Mouse (Mus musculus): ENCODE measurements around the gene Abca1. TPM values are rescaled to one million over a fixed set of nuclear protein-coding genes. Genes with fewer than 3 reads are reported as not detected.

The Abca1 gene
- 3.3 and 3.4 TPM in 2 replicates for polyA plus RNA-seq (2015; fragmentation: Nextera tagmentation; extraction: Ambion mirVana)

- Histone ChIP-seq H3K36me3 (no peaks in the 10 kb centered on the region), H3K27ac (no peak within 1 kb of the TSS), H3K9me3 (no peaks in the 10 kb centered on the region), H3K4me2 (replicated peaks) (peak within 1 kb of the TSS; percentile 82), H3K27me3 (replicated peaks) (no peaks in the 10 kb centered on the region), H3K9ac (peak within 1 kb of the TSS; percentile 46), H3K4me1 (replicated peaks) (peaks cover 7% of the 10 kb centered on the region), H3K4me3 (replicated peaks) (peak within 1 kb of the TSS; percentile 49)
- WGBS, result under 1% methylated on average over 37 of the region's 37 CpGs
- ATAC-seq, result peak; percentile 97
Observed at GRCm38 (mm10) chr4:53159767-53160166, at the start of gene Abca1. TSS of gene Abca1 (minus strand) at chr4:53159895.

GRCm38 (mm10) chr4:53204482-53204881, 44.8 kb upstream of the Abca1 start:
- Histone ChIP-seq H3K4me1 (replicated peaks) (no peaks in the 10 kb centered on the region), H3K4me3 (replicated peaks) (no peak overlapping the region), H3K27ac (no peak overlapping the region), H3K9me3 (no peaks in the 10 kb centered on the region), H3K9ac (no peak overlapping the region), H3K4me2 (replicated peaks) (no peak overlapping the region), H3K27me3 (replicated peaks) (no peaks in the 10 kb centered on the region), H3K36me3 (no peaks in the 10 kb centered on the region)
- WGBS, result 61% methylated on average over 7 of the region's 7 CpGs
- ATAC-seq, result no peak

DNA sequence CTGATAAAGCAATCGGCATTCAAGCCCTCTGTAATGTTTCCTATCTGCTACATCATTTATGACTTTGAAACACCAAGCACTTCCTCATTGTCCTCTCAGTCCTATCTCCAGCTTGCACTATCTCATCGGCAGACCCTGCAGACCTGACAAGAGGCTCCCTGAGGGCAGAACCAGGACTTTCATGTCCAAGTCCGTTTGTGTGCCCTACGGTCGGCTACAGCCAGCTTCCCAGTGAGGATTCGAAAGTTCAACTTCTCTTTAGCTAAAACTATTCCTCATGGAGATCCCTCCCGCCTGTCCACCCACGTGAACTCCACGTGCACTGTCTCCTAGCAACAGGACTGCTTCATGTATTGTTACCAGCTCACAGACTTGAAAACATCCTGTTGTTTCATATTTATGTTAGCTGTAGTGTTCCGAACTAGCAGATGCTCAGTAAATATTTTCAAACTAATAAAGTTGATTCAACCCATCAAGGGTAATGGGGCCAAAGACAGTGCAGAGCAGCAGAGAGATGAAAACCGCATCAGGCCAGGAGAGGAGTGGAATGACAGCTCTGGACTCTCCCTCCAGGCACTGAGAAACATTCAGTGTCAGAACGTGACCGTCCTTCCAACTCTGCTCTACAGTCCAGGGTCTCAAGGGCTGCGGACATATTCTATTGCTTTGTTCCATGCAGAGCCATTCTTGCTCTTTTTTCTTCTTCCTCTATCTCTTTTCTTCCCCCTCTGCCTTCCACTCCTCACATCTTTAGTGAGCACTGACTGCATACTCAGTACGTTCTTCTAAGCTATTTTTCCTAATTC, 44.1 kb upstream of the Abca1 start:
- Histone ChIP-seq H3K4me3 (replicated peaks) (no peak overlapping the region), H3K4me1 (replicated peaks) (no peaks in the 10 kb centered on the region), H3K9ac (no peak overlapping the region), H3K4me2 (replicated peaks) (no peak overlapping the region), H3K27me3 (replicated peaks) (no peaks in the 10 kb centered on the region), H3K9me3 (no peaks in the 10 kb centered on the region), H3K36me3 (no peaks in the 10 kb centered on the region), H3K27ac (no peak overlapping the region)
- 64% methylated on average over 15 of the region's 15 CpGs for WGBS
- peak; percentile 83 for ATAC-seq

- H3K9me3 ChIP-seq, result no peaks in the 10 kb centered on the region
- no peak overlapping the region for H3K4me2 ChIP-seq (replicated peaks)
- no peaks in the 10 kb centered on the region for H3K27me3 ChIP-seq (replicated peaks)
- H3K27ac ChIP-seq, result no peak overlapping the region
- no peak overlapping the region for H3K9ac ChIP-seq
- 88% methylated on average over 1 of the region's 1 CpGs for WGBS
- no peak for ATAC-seq
- no peaks in the 10 kb centered on the region for H3K4me1 ChIP-seq (replicated peaks)
- no peak overlapping the region for H3K4me3 ChIP-seq (replicated peaks)
- no peaks in the 10 kb centered on the region for H3K36me3 ChIP-seq
Observed at GRCm38 (mm10) chr4:53200276-53200675, 40.6 kb upstream of the Abca1 start.

- no peaks in the 10 kb centered on the region for H3K4me1 ChIP-seq (replicated peaks)
- H3K27ac ChIP-seq, result no peak overlapping the region
- no peak for ATAC-seq
- no peak overlapping the region for H3K4me2 ChIP-seq (replicated peaks)
- H3K9me3 ChIP-seq, result no peaks in the 10 kb centered on the region
- no peaks in the 10 kb centered on the region for H3K36me3 ChIP-seq
- 85% methylated on average over 4 of the region's 4 CpGs for WGBS
- no peaks in the 10 kb centered on the region for H3K27me3 ChIP-seq (replicated peaks)
- no peak overlapping the region for H3K4me3 ChIP-seq (replicated peaks)
- no peak overlapping the region for H3K9ac ChIP-seq
Observed at GRCm38 (mm10) chr4:53197842-53198241, 38.1 kb upstream of the Abca1 start.

- Histone ChIP-seq H3K9ac (no peak overlapping the region), H3K36me3 (no peaks in the 10 kb centered on the region), H3K4me2 (replicated peaks) (peak overlapping the region; percentile 56), H3K4me1 (replicated peaks) (no peaks in the 10 kb centered on the region), H3K27ac (no peak overlapping the region), H3K27me3 (replicated peaks) (no peaks in the 10 kb centered on the region), H3K4me3 (replicated peaks) (peak overlapping the region; percentile 39), H3K9me3 (no peaks in the 10 kb centered on the region)
- 13% methylated on average over 24 of the region's 24 CpGs for WGBS
- peak; percentile 99 for ATAC-seq
Observed at GRCm38 (mm10) chr4:53196058-53196771, 36.5 kb upstream of the Abca1 start.

DNA sequence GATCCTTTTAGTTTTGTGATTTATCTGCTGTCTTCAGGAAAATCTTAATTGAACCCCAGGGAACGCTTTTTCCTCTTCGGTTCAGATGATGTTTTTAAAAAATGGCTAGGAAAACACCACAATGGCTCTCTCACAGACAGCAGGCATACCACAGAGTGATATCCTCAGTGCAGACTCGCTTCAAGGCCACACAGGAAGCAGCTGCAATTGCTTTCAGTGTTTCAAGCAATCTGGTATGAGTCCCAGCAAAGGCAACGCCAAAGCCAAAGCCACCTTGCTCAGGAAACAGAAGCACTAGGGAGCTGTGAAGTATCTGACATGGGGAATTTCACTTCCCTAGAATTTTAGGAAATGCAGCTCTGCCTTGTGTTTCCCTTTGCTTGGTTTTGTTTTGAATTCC, 27.4 kb upstream of the Abca1 start:
- H3K4me2 ChIP-seq (replicated peaks), result no peak overlapping the region
- no peak overlapping the region for H3K9ac ChIP-seq
- H3K4me3 ChIP-seq (replicated peaks), result no peak overlapping the region
- H3K27me3 ChIP-seq (replicated peaks), result no peaks in the 10 kb centered on the region
- H3K4me1 ChIP-seq (replicated peaks), result peaks cover 2% of the 10 kb centered on the region; the same call in 1 of the 2 replicates
- no peaks in the 10 kb centered on the region for H3K36me3 ChIP-seq
- no peaks in the 10 kb centered on the region for H3K9me3 ChIP-seq
- 31% methylated on average over 4 of the region's 4 CpGs for WGBS
- peak overlapping the region; percentile 48 for H3K27ac ChIP-seq
- peak; percentile 39; the same call in 1 of the 2 replicates for ATAC-seq

- ATAC-seq, result no peak
- no peak overlapping the region for H3K9ac ChIP-seq
Observed at GRCm38 (mm10) chr4:53186573-53186972, 26.9 kb upstream of the Abca1 start.

GRCm38 (mm10) chr4:53186141-53186540, 26.4 kb upstream of the Abca1 start:
- H3K4me3 ChIP-seq (replicated peaks), result no peak overlapping the region
- H3K9ac ChIP-seq, result no peak overlapping the region
- no peaks in the 10 kb centered on the region for H3K9me3 ChIP-seq
- ATAC-seq, result no peak
- no peak overlapping the region for H3K27ac ChIP-seq
- peaks cover 2% of the 10 kb centered on the region; the same call in 1 of the 2 replicates for H3K4me1 ChIP-seq (replicated peaks)
- no peak overlapping the region for H3K4me2 ChIP-seq (replicated peaks)
- WGBS, result 85% methylated on average over 4 of the region's 4 CpGs
- no peaks in the 10 kb centered on the region for H3K27me3 ChIP-seq (replicated peaks)
- no peaks in the 10 kb centered on the region for H3K36me3 ChIP-seq

More at GRCm38 (mm10) chr4:53186573-53186972, 26.9 kb upstream of the Abca1 start:
- H3K27me3 ChIP-seq (replicated peaks), result no peaks in the 10 kb centered on the region
- 59% methylated on average over 4 of the region's 4 CpGs for WGBS
- H3K27ac ChIP-seq, result peak overlapping the region; percentile 48
- peaks cover 2% of the 10 kb centered on the region; the same call in 1 of the 2 replicates for H3K4me1 ChIP-seq (replicated peaks)
- H3K4me2 ChIP-seq (replicated peaks), result no peak overlapping the region
- no peaks in the 10 kb centered on the region for H3K9me3 ChIP-seq
- no peaks in the 10 kb centered on the region for H3K36me3 ChIP-seq
- H3K4me3 ChIP-seq (replicated peaks), result no peak overlapping the region

DNA sequence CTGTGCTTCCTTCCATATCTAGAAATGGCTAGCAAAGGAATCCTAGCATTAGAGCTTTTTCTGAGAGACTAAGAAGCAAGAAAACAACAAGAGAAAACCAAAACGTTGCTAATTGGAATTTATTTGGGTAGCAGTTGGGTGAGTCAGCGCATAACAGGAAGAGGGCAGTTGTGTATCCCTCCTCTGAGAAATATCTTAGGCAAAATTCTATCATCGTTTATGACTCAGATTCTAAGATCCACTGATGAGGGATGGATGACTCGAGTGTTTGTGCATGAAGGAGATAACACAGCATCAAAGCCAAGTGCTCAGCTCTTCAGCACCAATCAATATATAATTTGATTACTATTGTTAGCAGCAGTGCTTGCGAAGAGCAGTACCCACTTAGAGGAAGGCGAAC, 21.8 kb upstream of the Abca1 start:
- 71% methylated on average over 6 of the region's 6 CpGs for WGBS
- no peaks in the 10 kb centered on the region for H3K36me3 ChIP-seq
- no peak overlapping the region for H3K27ac ChIP-seq
- H3K4me2 ChIP-seq (replicated peaks), result no peak overlapping the region
- no peaks in the 10 kb centered on the region for H3K9me3 ChIP-seq
- ATAC-seq, result no peak
- no peaks in the 10 kb centered on the region for H3K27me3 ChIP-seq (replicated peaks)
- H3K4me3 ChIP-seq (replicated peaks), result no peak overlapping the region
- H3K9ac ChIP-seq, result no peak overlapping the region
- H3K4me1 ChIP-seq (replicated peaks), result no peaks in the 10 kb centered on the region

- no peak overlapping the region for H3K27ac ChIP-seq
- no peak overlapping the region for H3K4me2 ChIP-seq (replicated peaks)
- no peaks in the 10 kb centered on the region for H3K9me3 ChIP-seq
- no peak for ATAC-seq
- H3K27me3 ChIP-seq (replicated peaks), result no peaks in the 10 kb centered on the region
- no peaks in the 10 kb centered on the region for H3K36me3 ChIP-seq
- WGBS, result 73% methylated on average over 10 of the region's 10 CpGs
- no peak overlapping the region for H3K9ac ChIP-seq
- H3K4me3 ChIP-seq (replicated peaks), result no peak overlapping the region
- no peaks in the 10 kb centered on the region for H3K4me1 ChIP-seq (replicated peaks)
Observed at GRCm38 (mm10) chr4:53179308-53179820, 19.7 kb upstream of the Abca1 start.

GRCm38 (mm10) chr4:53178489-53178888, 18.8 kb upstream of the Abca1 start:
- H3K9ac ChIP-seq, result no peak overlapping the region
- no peaks in the 10 kb centered on the region for H3K36me3 ChIP-seq
- no peak overlapping the region for H3K4me2 ChIP-seq (replicated peaks)
- H3K4me3 ChIP-seq (replicated peaks), result no peak overlapping the region
- H3K27me3 ChIP-seq (replicated peaks), result no peaks in the 10 kb centered on the region
- WGBS, result 79% methylated on average over 7 of the region's 7 CpGs
- no peak for ATAC-seq
- no peaks in the 10 kb centered on the region for H3K9me3 ChIP-seq
- H3K27ac ChIP-seq, result no peak overlapping the region
- no peaks in the 10 kb centered on the region for H3K4me1 ChIP-seq (replicated peaks)
